Mouse (Mus musculus) right cerebral cortex, postnatal 36 days (tissue): ENCODE results near the gene Nampt.

Experiments
- DNase-seq, 2 experiments: peaks; one replicate each; pipeline ENCODE4 v3.0.0; 2022; ENCODE audit warnings: low spot score in 2 of 2, mixed read lengths in 1 of 2

Nampt gene

GRCm38 (mm10) chr12:32819416-32819815 is at the start of gene Nampt:
Gene Nampt (plus strand): TSS chr12:32819545.
- DNase-seq = no peak

GRCm38 (mm10) chr12:32770766-32771165 is 48.6 kb upstream of the Nampt start:
- DNase-seq = no peak

GRCm38 (mm10) chr12:32774592-32774991 is 44.8 kb upstream of the Nampt start:
- no peak for DNase-seq

- no peak for DNase-seq
Observed at GRCm38 (mm10) chr12:32789092-32789491, 30.3 kb upstream of the Nampt start.

GRCm38 (mm10) chr12:32795765-32796471 is 23.4 kb upstream of the Nampt start:
- no peak for DNase-seq

GRCm38 (mm10) chr12:32797438-32797837 is 21.9 kb upstream of the Nampt start:
- no peak for DNase-seq

- DNase-seq = no peak
Observed at GRCm38 (mm10) chr12:32801078-32801477, 18.3 kb upstream of the Nampt start.

- DNase-seq = no peak
Observed at GRCm38 (mm10) chr12:32805559-32805958, 13.8 kb upstream of the Nampt start.

GRCm38 (mm10) chr12:32819823-32820605 is 669 bp downstream of the Nampt start:
- DNase-seq = peak; percentile 96 to 97

- peak; percentile 37 to 54 for DNase-seq
Observed at GRCm38 (mm10) chr12:32820688-32821503, 1.6 kb downstream of the Nampt start.

- no peak for DNase-seq
Observed at GRCm38 (mm10) chr12:32821504-32822011, 2.2 kb downstream of the Nampt start.

GRCm38 (mm10) chr12:32822066-32822465 is 2.7 kb downstream of the Nampt start:
- no peak for DNase-seq

- no peak for DNase-seq
Observed at GRCm38 (mm10) chr12:32824586-32824985, 5.2 kb downstream of the Nampt start.

- no peak for DNase-seq
Observed at GRCm38 (mm10) chr12:32826971-32827370, 7.6 kb downstream of the Nampt start.

- no peak for DNase-seq
Observed at GRCm38 (mm10) chr12:32828137-32828760, 8.9 kb downstream of the Nampt start.

GRCm38 (mm10) chr12:32829321-32830090 is 10.2 kb downstream of the Nampt start:
- DNase-seq = no peak

- DNase-seq = no peak
Observed at GRCm38 (mm10) chr12:32832076-32832475, 12.7 kb downstream of the Nampt start.

GRCm38 (mm10) chr12:32834781-32835180 is 15.4 kb downstream of the Nampt start:
- DNase-seq = no peak

- no peak for DNase-seq
Observed at GRCm38 (mm10) chr12:32835235-32835634, 15.9 kb downstream of the Nampt start.

- no peak for DNase-seq
Observed at GRCm38 (mm10) chr12:32838406-32838805, 19.1 kb downstream of the Nampt start.

GRCm38 (mm10) chr12:32838954-32839353 is 19.6 kb downstream of the Nampt start:
- no peak for DNase-seq
